Mouse (Mus musculus): ENCODE results near the gene Ccdc6. TPM values are rescaled to one million over a fixed set of nuclear protein-coding genes. Genes with fewer than 3 reads are reported as not detected.

Ccdc6 gene
- total RNA-seq, 2 experiments from 2014 or later = 26.6 to 26.8 TPM

- intact Hi-C loops (cut with DNase I) = loop anchor here (5.0 kb wide), 1 partner anchor 220 kb away; no protein-coding TSS in a partner anchor
- no peak for DNase-seq (ENCODE audit: low spot score)
These were observed 5.0 kb upstream of the Ccdc6 start for GRCm38 (mm10) chr10:70091876-70092462.

GRCm38 (mm10) chr10:70093782-70094181 lies 3.1 kb upstream of the Ccdc6 start:
- intact Hi-C loops (cut with DNase I) = loop anchor here (5.0 kb wide), 1 partner anchor 221 kb away; no protein-coding TSS in a partner anchor
- DNase-seq (ENCODE audit: low spot score) = no peak

GRCm38 (mm10) chr10:70095031-70095470 lies 1.9 kb upstream of the Ccdc6 start:
- intact Hi-C loops (cut with DNase I) = loop anchor here (5.0 kb wide), 3 partner anchors 42 to 77 kb away; no protein-coding TSS in a partner anchor
- peak; percentile 44 for DNase-seq (ENCODE audit: low spot score)

GRCm38 (mm10) chr10:70095506-70096270 lies 1.2 kb upstream of the Ccdc6 start:
- no peak for DNase-seq (ENCODE audit: low spot score)
- intact Hi-C loops (cut with DNase I) = loop anchor here (5.0 kb wide), 3 partner anchors 42 to 77 kb away; no protein-coding TSS in a partner anchor

- intact Hi-C loops (cut with DNase I) = loop anchor here (5.0 kb wide), 3 partner anchors 40 to 75 kb away; no protein-coding TSS in a partner anchor
- no peak for DNase-seq (ENCODE audit: low spot score)
These were observed 475 bp downstream of the Ccdc6 start for GRCm38 (mm10) chr10:70097291-70097901.

- intact Hi-C loops (cut with DNase I) = loop anchor here (5.0 kb wide), 3 partner anchors 39 to 74 kb away; no protein-coding TSS in a partner anchor
- peak; percentile 62 for DNase-seq (ENCODE audit: low spot score)
These were observed 1.1 kb downstream of the Ccdc6 start for GRCm38 (mm10) chr10:70097911-70098569.

- intact Hi-C loops (cut with DNase I) = loop anchor here (5.0 kb wide), 3 partner anchors 39 to 74 kb away; no protein-coding TSS in a partner anchor
- no peak for DNase-seq (ENCODE audit: low spot score)
These were observed 1.7 kb downstream of the Ccdc6 start for GRCm38 (mm10) chr10:70098626-70099025.

GRCm38 (mm10) chr10:70099052-70099451 lies 2.1 kb downstream of the Ccdc6 start:
- intact Hi-C loops (cut with DNase I) = loop anchor here (5.0 kb wide), 3 partner anchors 38 to 73 kb away; no protein-coding TSS in a partner anchor
- no peak for DNase-seq (ENCODE audit: low spot score)

GRCm38 (mm10) chr10:70102086-70102485 lies 5.2 kb downstream of the Ccdc6 start:
- no peak for DNase-seq (ENCODE audit: low spot score)
- intact Hi-C loops (cut with DNase I) = no loop called here

GRCm38 (mm10) chr10:70108016-70108415 lies 11.1 kb downstream of the Ccdc6 start:
- DNase-seq (ENCODE audit: low spot score) = no peak
- intact Hi-C loops (cut with DNase I) = no loop called here

GRCm38 (mm10) chr10:70109974-70110373 lies 13.1 kb downstream of the Ccdc6 start:
- no peak for DNase-seq (ENCODE audit: low spot score)
- intact Hi-C loops (cut with DNase I) = no loop called here

GRCm38 (mm10) chr10:70110815-70111214 lies 13.9 kb downstream of the Ccdc6 start:
- intact Hi-C loops (cut with DNase I) = no loop called here

GRCm38 (mm10) chr10:70111643-70112042 lies 14.7 kb downstream of the Ccdc6 start:
- no peak for DNase-seq (ENCODE audit: low spot score)
- intact Hi-C loops (cut with DNase I) = no loop called here

More at GRCm38 (mm10) chr10:70110815-70111214, 13.9 kb downstream of the Ccdc6 start:
- DNase-seq (ENCODE audit: low spot score) = peak; percentile 60

- intact Hi-C loops (cut with DNase I) = no loop called here
- DNase-seq (ENCODE audit: low spot score) = no peak
These were observed 17.2 kb downstream of the Ccdc6 start for GRCm38 (mm10) chr10:70114048-70114635.

- no peak for DNase-seq (ENCODE audit: low spot score)
- intact Hi-C loops (cut with DNase I) = no loop called here
These were observed 19.5 kb downstream of the Ccdc6 start for GRCm38 (mm10) chr10:70116454-70116853.

- intact Hi-C loops (cut with DNase I) = no loop called here
These were observed 22.5 kb downstream of the Ccdc6 start for GRCm38 (mm10) chr10:70119451-70119850.

GRCm38 (mm10) chr10:70119851-70120370 lies 23.0 kb downstream of the Ccdc6 start:
- intact Hi-C loops (cut with DNase I) = no loop called here
- DNase-seq (ENCODE audit: low spot score) = no peak

More at GRCm38 (mm10) chr10:70119451-70119850, 22.5 kb downstream of the Ccdc6 start:
- DNase-seq (ENCODE audit: low spot score) = no peak

GRCm38 (mm10) chr10:70120671-70121405 lies 23.9 kb downstream of the Ccdc6 start:
- peak; percentile 23 for DNase-seq (ENCODE audit: low spot score)
- intact Hi-C loops (cut with DNase I) = no loop called here

- no peak for DNase-seq (ENCODE audit: low spot score)
- intact Hi-C loops (cut with DNase I) = no loop called here
These were observed 24.4 kb downstream of the Ccdc6 start for GRCm38 (mm10) chr10:70121406-70121695.

Measured in heart, postnatal 25 days (tissue).